Mouse (Mus musculus): Measurements from ENCODE around the gene Ccdc97.

Gene Ccdc97

GRCm38 (mm10) chr7:25731294-25732055 is 12.6 kb upstream of the Ccdc97 start:
- ChIA-PET POLR2A (interaction anchor here in 2 of 4 experiments (0.9 to 2.8 kb wide), 14 partner anchors 7 to 51 kb away, joined by 3 to 17 read pairs (median 6); partner anchors contain the start of genes B9d2 (in 1 of the 2) and Hnrnpul1 (in 1 of the 2)), CTCF (interaction anchor here in 2 of 4 experiments (0.8 to 3.4 kb wide), 3 partner anchors 8 to 23 kb away, joined by 3 to 12 read pairs (median 3); partner anchors contain the start of gene Hnrnpul1 (in 1 of the 2))

DNA sequence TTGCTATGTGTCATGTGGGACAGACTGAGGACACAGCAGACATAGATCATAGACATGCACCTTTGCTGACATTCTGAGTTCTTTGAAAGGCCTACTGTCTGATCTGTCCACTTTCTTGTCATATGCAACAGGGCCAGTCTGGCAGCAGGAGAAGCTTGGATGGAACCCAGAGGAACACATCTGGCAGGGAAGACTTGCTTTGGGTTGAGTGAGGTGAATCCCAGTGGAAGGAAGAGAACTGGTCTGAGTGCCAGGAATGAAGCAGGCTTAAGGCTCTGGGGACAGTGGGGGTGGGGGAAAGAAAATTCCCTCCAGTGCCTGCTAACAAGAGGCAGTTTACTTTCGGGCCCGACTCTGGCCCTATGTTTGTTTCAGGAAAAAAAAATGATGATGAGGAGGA is 11.0 kb upstream of the Ccdc97 start:
- CTCF ChIA-PET = interaction anchor here in 1 of 4 experiments (3.4 kb wide), 1 partner anchor 10 kb away, joined by 12 read pairs; no protein-coding TSS in a partner anchor
- POLR2A ChIA-PET = interaction anchor here in 1 of 4 experiments (1.1 to 2.2 kb wide), 4 partner anchors 10 to 42 kb away, joined by 3 to 12 read pairs (median 4); partner anchors contain the start of gene Hnrnpul1

- ChIA-PET POLR2A (interaction anchor here in 1 of 4 experiments (1.3 to 2.2 kb wide), 3 partner anchors 11 to 25 kb away, joined by 3 to 12 read pairs (median 5); partner anchors contain the start of gene Hnrnpul1), CTCF (interaction anchor here in 1 of 4 experiments (3.4 kb wide), 1 partner anchor 9 kb away, joined by 12 read pairs; no protein-coding TSS in a partner anchor)
These were observed 10.5 kb upstream of the Ccdc97 start for GRCm38 (mm10) chr7:25729396-25729795.

DNA sequence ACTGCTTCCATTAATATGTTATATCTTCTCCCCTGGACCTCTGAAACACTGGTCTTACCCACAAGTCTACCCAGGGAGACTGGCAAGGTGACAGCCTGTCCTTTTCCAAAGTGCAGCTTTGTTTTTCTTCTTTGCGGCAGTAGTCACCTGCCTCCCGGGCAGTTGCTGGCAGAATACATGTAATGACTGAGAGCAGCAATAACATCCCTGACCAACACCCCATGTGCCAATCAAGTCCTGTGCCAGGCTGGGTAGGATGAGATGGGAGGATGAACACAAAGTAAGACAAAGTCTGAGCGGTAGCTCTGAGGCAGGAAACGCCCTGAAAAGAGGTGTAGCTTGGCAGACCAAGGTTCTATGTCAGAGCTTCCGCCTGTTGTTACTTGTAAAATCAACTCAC is 8.9 kb upstream of the Ccdc97 start:
- ChIA-PET CTCF (interaction anchor here in 3 of 4 experiments (0.6 to 1.6 kb wide), 4 partner anchors 8 to 28 kb away, joined by 3 to 5 read pairs (median 3); no protein-coding TSS in a partner anchor), POLR2A (interaction anchor here in 2 of 4 experiments (0.8 to 3.6 kb wide), 10 partner anchors 9 to 27 kb away, joined by 3 to 11 read pairs (median 5); partner anchors contain the start of gene Hnrnpul1 (in 1 of the 2))

DNA sequence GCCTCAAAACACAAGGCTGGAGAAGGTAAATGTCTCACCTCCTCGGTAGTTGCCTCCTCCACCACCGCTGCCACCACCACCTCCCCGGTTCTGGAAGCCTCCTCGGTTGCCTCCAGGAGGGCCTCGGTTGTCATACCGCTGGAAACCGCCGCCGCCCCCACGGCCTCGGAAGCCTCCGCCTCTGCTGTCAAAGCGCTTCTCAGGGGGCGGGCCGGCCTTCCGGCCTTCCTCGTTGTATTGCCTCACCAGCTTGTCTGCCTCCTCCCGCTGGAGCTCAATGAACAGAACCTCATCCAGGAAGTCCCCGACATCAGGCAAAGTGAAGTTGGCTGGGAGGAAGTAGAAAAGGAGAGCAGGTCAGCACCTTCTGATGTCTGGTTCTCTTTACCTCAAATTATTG is 7.0 kb upstream of the Ccdc97 start:
- ChIA-PET POLR2A (interaction anchor here (0.5 to 5.0 kb wide), 14 partner anchors 9 to 297 kb away, joined by 3 to 18 read pairs (median 4); partner anchors contain the start of gene Hnrnpul1 (in 2 of the 4)), CTCF (interaction anchor here in 1 of 4 experiments (0.6 kb wide), 1 partner anchor 11 kb away, joined by 3 read pairs; no protein-coding TSS in a partner anchor)

DNA sequence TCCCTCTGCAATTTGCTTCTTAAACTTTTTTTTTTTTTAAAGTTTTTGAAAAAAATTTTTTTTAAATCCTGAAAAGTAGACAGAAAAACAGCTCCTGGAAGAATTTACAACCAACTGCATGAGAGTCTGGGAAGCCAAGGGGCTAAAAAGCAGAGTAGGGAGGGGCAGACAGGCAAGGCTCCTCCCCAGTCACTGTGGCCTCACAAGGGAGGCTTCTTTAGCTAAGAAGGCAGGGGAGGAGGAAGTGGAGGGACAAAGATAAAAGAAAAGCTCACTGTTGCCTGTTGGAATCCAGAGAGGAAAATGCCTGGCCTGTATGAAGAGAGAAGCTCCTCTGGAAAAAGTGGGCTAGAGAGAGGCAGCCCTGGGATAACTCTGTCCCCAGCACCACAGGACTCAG is 2.9 kb upstream of the Ccdc97 start:
- CTCF ChIA-PET = interaction anchor here in 3 of 4 experiments (0.5 to 1.6 kb wide), 7 partner anchors 10 to 884 kb away, joined by 3 to 5 read pairs (median 4); partner anchors contain the start of gene Hnrnpul1 (in 1 of the 3)
- POLR2A ChIA-PET = interaction anchor here in 3 of 4 experiments (0.7 to 2.9 kb wide), 10 partner anchors 10 to 677 kb away, joined by 3 to 12 read pairs (median 6); partner anchors contain the start of gene Hnrnpul1 (in 2 of the 3)

DNA sequence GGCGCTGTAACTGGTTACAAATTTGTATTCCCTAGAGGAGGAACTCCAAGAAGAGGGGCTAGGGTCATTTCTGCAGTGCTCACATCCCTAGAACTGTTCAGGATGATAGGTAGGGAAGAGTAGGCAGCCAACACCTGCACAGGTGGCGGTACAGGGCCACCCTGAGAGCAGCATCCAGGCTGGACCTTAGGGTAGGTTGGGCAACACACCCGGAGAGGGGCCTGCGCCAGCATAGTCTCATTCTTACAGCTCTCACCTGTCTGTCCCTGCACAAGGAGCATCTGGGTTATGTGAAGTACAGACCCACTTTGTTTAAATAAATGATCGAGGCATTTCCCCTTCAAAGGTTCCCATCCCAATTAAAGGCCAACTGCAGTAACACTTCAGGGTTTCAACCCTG is 1.9 kb upstream of the Ccdc97 start:
- CTCF ChIA-PET = interaction anchor here (0.6 to 1.9 kb wide), 14 partner anchors 10 to 168 kb away, joined by 3 to 12 read pairs (median 4); partner anchors contain the start of genes Axl (in 1 of the 4), B9d2 (in 1 of the 4) and Hnrnpul1 (in 1 of the 4)
- POLR2A ChIA-PET = interaction anchor here in 2 of 4 experiments (1.0 to 2.9 kb wide), 11 partner anchors 11 to 73 kb away, joined by 3 to 12 read pairs (median 4); partner anchors contain the start of gene Hnrnpul1 (in 1 of the 2)

- CTCF ChIA-PET = interaction anchor here (0.6 to 1.9 kb wide), 27 partner anchors 8 to 1469 kb away, joined by 3 to 12 read pairs (median 3); partner anchors contain the start of genes Axl (in 1 of the 4), B9d2 (in 1 of the 4) and Hnrnpul1 (in 1 of the 4)
- POLR2A ChIA-PET = interaction anchor here in 3 of 4 experiments (0.6 to 2.9 kb wide), 21 partner anchors 9 to 73 kb away, joined by 3 to 12 read pairs (median 4); partner anchors contain the start of gene Hnrnpul1 (in 2 of the 3)
These were observed 1.1 kb upstream of the Ccdc97 start for GRCm38 (mm10) chr7:25719761-25720610.

DNA sequence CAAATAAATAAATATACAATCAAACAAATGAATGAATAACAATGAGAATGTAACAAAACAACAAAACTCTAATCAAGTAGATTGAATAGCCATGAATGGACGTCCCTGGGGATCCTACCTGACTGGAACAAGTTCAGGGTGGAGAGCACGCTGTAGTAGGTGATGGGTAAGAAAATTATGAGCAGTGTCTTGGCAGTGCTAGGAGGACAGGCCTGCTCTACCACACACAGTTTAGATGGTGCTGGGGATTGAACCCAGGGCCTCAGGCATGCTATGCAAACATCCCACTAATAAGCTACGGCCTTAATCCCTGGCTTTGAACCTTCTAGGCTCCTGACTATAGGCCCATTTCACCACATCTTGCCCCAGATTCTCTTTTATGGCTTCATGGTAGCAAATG is 1.4 kb downstream of the Ccdc97 start:
- POLR2A ChIA-PET = interaction anchor here in 1 of 4 experiments (0.5 to 1.4 kb wide), 2 partner anchors 31 to 77 kb away, joined by 3 read pairs; no protein-coding TSS in a partner anchor
- CTCF ChIA-PET = no interaction called here

- ChIA-PET POLR2A (interaction anchor here in 3 of 4 experiments (0.6 to 1.3 kb wide), 9 partner anchors 8 to 66 kb away, joined by 3 to 5 read pairs (median 3); partner anchors contain the start of gene B9d2 (in 2 of the 3)), CTCF (interaction anchor here in 1 of 4 experiments (1.4 kb wide), 1 partner anchor 28 kb away, joined by 4 read pairs; no protein-coding TSS in a partner anchor)
These were observed 3.1 kb downstream of the Ccdc97 start for GRCm38 (mm10) chr7:25715731-25716271.

DNA sequence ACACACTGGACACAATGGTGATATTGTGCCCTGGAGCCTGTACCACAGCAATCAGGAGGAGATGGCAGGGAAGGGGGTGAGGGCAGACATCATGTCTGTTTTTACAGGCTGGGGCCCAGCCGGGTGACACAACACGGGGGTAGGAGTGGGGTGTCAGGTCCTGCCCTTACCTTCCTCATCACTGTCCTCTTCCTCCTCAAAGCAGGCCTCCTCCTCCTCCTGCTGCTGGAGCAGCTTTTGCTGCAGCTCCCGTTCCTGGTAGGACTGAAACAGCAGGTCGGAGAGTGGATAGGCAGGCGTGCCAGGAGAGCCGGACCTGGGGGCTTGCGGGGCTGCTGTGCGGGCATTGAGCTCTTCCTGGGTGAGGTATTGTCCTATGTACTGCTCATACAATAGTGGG is 4.3 kb downstream of the Ccdc97 start:
- ChIA-PET POLR2A (interaction anchor here in 1 of 4 experiments (1.3 kb wide), 1 partner anchor 9 kb away, joined by 5 read pairs; no protein-coding TSS in a partner anchor), CTCF (interaction anchor here in 1 of 4 experiments (0.5 kb wide), 1 partner anchor 290 kb away, joined by 5 read pairs; no protein-coding TSS in a partner anchor)

GRCm38 (mm10) chr7:25712801-25713200 is 6.1 kb downstream of the Ccdc97 start:
- POLR2A ChIA-PET = interaction anchor here in 2 of 4 experiments (0.5 to 2.7 kb wide), 6 partner anchors 9 to 43 kb away, joined by 3 to 18 read pairs (median 4); partner anchors contain the start of gene Tmem91 (in 1 of the 2)
- CTCF ChIA-PET = no interaction called here

DNA sequence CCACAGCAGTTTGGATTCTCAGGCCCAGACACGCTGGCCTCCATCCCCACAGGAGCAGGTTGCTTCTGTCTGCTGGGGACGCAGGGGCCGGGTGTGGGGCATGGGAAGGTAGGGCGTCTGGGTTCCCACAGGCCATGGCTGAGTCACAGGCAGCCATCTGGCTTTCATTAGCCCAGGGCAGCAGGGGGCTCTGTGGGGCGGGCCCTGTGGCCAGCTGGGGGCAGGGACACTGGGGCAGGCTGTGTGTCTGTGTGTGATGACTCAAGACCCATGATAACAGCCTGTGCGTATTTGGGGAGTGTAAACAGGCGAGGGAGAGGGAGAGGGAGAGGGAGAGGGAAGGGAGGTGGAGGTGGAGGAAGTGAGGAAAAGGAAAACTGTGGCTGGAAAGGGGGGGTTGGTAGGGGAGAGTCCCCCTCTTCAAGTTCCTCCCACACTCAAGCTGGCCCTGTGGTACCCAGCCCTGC is 7.1 kb downstream of the Ccdc97 start:
- CTCF ChIA-PET = interaction anchor here in 1 of 4 experiments (0.6 kb wide), 1 partner anchor 10 kb away, joined by 4 read pairs; no protein-coding TSS in a partner anchor
- POLR2A ChIA-PET = interaction anchor here in 2 of 4 experiments (0.6 to 2.7 kb wide), 5 partner anchors 8 to 20 kb away, joined by 4 to 18 read pairs (median 4); no protein-coding TSS in a partner anchor

DNA sequence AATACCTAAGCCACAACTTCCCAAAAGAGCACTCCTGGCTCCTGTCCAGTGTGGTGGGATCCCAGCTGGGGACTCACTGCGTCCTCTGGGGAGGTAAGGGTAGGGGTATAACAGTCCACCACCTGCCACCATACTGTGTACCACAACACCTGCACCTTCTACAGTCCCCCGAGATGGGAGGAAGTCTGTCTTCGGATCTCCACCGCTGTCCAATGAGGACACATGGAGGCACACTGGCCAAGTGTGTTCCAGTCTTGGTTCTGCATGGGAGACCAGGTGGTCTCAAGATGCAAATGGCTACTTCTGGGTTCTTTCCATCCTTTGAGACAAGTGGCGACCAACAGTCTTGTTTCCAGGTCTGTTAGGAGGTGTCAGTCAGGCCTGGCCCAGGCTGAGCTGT is 7.7 kb downstream of the Ccdc97 start:
- ChIA-PET POLR2A (interaction anchor here in 1 of 4 experiments (1.3 to 2.7 kb wide), 3 partner anchors 14 to 27 kb away, joined by 3 to 18 read pairs (median 4); no protein-coding TSS in a partner anchor), CTCF (no interaction called here)

DNA sequence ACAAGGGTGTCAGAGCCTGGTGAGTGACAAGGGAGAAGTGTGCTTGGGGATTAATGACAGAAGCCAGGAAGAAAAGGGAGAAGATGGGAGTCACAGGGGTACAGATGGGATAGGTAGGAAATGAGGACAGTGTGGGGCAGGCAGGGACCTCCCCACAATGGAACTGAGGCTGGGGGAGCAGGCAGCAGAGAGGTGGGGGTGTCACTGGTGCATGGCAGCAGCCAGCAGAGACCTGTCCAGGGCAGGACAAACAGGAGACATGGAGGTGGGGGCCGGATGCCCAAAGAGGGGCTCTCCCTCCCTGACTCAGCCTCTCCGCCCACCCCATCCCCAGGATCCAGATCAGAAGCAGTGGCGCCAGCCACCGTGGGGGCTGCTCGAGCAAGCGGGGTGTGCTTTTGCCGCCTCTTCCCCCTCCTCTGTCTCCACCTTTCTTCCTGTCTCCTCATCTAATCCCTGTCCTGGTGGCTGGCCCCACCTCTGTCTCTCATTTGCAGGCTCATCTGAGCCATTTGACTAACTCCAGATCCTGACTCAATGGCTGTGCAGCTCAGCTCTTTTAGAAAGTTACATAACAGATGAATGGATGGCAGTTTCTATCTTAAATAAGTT is 8.3 kb downstream of the Ccdc97 start:
- CTCF ChIA-PET = no interaction called here
- POLR2A ChIA-PET = interaction anchor here in 1 of 4 experiments (1.3 to 1.5 kb wide), 2 partner anchors 16 to 27 kb away, joined by 3 to 4 read pairs; no protein-coding TSS in a partner anchor

DNA sequence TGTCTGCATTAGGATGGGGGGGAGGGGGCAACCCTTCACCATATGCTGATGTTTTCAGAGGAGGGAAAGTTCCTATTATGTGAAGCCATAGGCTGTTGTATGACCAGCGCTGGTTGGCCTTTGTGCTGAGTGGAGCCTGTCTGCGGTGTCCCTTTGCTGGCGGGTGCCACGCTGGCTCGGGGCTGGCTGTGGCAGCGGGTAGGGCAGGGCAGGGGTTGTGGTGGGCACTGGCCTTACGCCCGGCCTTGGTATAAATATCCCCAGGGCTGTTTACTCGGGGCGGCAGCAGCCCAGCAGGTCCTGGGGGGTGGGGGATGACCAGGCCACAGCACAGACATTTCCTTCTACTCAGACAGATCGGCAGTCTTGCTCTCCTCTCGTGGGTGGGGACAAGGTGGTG is 8.9 kb downstream of the Ccdc97 start:
- POLR2A ChIA-PET = interaction anchor here in 2 of 4 experiments (1.3 to 2.3 kb wide), 4 partner anchors 17 to 44 kb away, joined by 3 to 8 read pairs (median 4); no protein-coding TSS in a partner anchor
- CTCF ChIA-PET = no interaction called here

Measured in embryonic stem cell, embryonic (primary cell).